Mouse (Mus musculus): ENCODE results near the gene Cd47.

GRCm38 (mm10) chr16:49801399-49801798 is 1.1 kb downstream of the Cd47 start:
- TF ChIP-seq POLR2A (IDR thresholded peaks at IDR 0.05; ENCODE audit: control insufficient read depth, low read depth, low read length) (no peak), CTCF (IDR thresholded peaks at IDR 0.05; ENCODE audit: control insufficient read depth, insufficient read depth, insufficient replicate concordance, low read depth, low read length) (no peak)

Measured in testis, adult 2 months (tissue).